Mouse (Mus musculus): ENCODE measurements around the gene Stau1.

- TF ChIP-seq POLR2A (IDR thresholded peaks at IDR 0.05; ENCODE audit: borderline replicate concordance, low read depth, low read length) (no peak), CTCF (IDR thresholded peaks at IDR 0.05; ENCODE audit: low read depth, low read length) (no peak)
Observed at GRCm38 (mm10) chr2:166948246-166948645, 47.9 kb downstream of the Stau1 start.

Measured in bone marrow macrophage, adult 2 months (primary cell).